Mouse (Mus musculus) hindbrain, embryonic 13.5 days (tissue): ENCODE data around the gene Elobl. TPM values are rescaled to one million over a fixed set of nuclear protein-coding genes. Genes with fewer than 3 reads are reported as not detected.
"Not testable (repeated sequence)": the region's sequence is repeated elsewhere in the genome, so short reads cannot be mapped to it uniquely, and the experiment has no call there.

Experiments used
- ATAC-seq: fragments of 200-750 bp; cut with Nextera tagmentation; 2 replicates; pipeline ENCODE4 v1.8.0; 2017; ENCODE audit warnings: moderate TSS enrichment; ENCODE audit not compliant: low FRiP score
- H3K27ac ChIP-seq: fragments of 300-500 bp; sonication (generic); 2 replicates; pipeline ENCODE4 v1.5.1; 2015; ENCODE audit warnings: inconsistent platforms, mild to moderate bottlenecking, moderate library complexity
- H3K27me3 ChIP-seq: fragments of 300-500 bp; sonication (generic); 2 replicates; pipeline ENCODE4 v1.6.1; 2015; ENCODE audit warnings: mild to moderate bottlenecking, inconsistent platforms
- H3K36me3 ChIP-seq: fragments of 300-500 bp; sonication (generic); 2 replicates; pipeline ENCODE4 v1.6.1; 2015; ENCODE audit warnings: mild to moderate bottlenecking, inconsistent platforms
- H3K4me1 ChIP-seq: fragments of 300-500 bp; sonication (generic); replicated peaks from 2 replicates; pipeline ENCODE4 v1.6.1; 2015; ENCODE audit warnings: inconsistent platforms
- H3K4me2 ChIP-seq: fragments of 300-500 bp; sonication (generic); 2 replicates; pipeline ENCODE4 v1.6.1; 2015; ENCODE audit warnings: inconsistent platforms, mild to moderate bottlenecking, moderate library complexity
- H3K4me3 ChIP-seq: fragments of 300-500 bp; sonication (generic); 2 replicates; pipeline ENCODE4 v1.5.1; 2015; ENCODE audit warnings: mild to moderate bottlenecking, inconsistent platforms
- H3K9ac ChIP-seq: fragments of 300-500 bp; sonication (generic); 2 replicates; pipeline ENCODE4 v1.6.1; 2015; ENCODE audit warnings: mild to moderate bottlenecking, inconsistent platforms
- H3K9me3 ChIP-seq: fragments of 300-500 bp; sonication (generic); 2 replicates; pipeline ENCODE4 v1.6.1; 2016; ENCODE audit warnings: inconsistent platforms
- WGBS: fragments of 180-500 bp; shearing (Covaris S2); methylation state at CpG from one replicate; pipeline ENCODE4 v1.1.7; 2015; 5-methylcytosine and 5-hydroxymethylcytosine counted together
- polyA plus RNA-seq: library from polyadenylated mRNA; unstranded; fragments of >200 nt; fragmentation: Nextera tagmentation; extraction: Ambion mirVana; gene quantifications from 2 replicates; pipeline ENCODE4 v1.2.1, GENCODE M21; 2015

Gene Elobl
- polyA plus RNA-seq, 1 experiment from 2014 or later, result not detected

DNA sequence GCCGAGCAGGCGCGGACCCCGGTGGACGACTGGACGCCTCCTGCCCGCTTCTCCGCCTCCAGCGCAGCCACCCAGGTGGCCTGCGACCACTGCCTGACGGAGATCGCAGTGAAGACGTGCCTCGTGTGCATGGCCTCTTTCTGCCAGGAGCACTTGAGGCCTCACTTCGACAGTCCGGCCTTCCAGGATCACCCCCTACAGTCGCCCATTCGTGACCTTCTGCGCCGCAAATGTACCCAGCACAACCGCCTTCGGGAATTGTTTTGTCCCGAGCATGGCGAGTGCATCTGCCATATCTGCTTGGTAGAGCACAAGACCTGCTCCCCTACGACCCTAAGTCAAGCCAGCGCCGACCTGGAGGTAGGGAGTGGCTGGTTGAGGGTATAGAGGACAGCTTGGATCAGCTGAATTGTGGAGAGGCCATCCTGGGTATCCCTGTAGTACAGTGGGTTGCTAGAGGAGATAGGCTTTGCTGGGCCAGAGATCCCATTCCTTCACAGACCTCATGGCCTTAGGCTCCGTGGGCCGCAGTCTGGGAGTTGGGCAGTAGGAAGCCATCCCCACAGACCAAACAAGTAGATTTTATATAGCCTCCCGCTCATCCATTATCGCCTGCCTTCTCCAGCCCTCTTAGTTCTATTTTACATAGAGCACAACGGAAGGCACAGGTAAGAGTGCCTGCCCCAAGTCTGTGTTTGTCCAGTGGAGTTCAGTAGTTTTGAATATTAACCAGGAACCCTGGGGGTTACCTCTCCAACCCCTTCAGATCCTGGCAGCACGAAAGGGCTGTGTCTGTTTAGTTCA is 33.2 kb upstream of the Elobl start:
- H3K4me2 ChIP-seq, result peak overlapping the region; percentile 51
- WGBS, result 29% methylated on average over 33 of the region's 33 CpGs
- ATAC-seq, result 0 out of 2 replicates have a peak, but pooled peaks have one; percentile 13

DNA sequence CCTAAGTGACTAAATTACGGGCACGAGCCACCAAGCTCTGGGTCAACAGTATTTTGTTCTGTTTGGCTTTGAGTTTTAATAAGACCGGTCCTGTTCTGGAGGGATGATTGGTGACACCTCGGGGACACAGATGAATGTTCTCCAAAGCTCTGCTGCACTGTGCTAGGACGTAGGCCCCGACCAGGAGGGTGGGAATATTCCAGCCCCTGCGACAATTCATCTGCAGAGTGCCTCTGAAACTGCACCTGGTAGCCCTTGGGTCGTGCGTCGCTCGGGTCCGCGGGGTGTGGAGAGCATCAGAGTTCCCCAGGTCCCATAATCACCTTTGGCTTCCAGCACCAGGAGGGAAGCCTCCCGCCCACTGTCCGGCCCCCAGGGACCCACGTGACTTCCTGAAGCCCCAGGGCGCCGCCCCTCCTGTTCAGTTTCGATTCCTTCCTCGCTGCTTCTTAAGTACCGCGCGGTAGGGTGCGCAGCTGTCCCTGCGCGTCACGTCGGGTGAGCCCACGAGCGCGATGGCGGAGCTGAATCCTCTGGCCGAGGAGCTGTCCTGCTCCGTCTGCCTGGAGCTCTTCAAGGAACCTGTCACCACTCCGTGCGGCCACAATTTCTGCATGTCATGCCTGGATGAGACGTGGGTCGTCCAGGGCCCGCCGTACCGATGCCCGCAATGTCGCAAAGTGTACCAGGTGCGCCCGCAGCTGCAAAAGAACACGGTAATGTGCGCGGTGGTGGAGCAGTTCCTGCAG is 32.4 kb upstream of the Elobl start, which contains the start of gene Trim25:
Gene Trim25 (plus strand): TSS at position 403 of the 749 bp plus-strand sequence.
- Histone ChIP-seq H3K4me1 (peaks cover 7% of the 10 kb centered on the region; the same call in 1 of the 2 replicates), H3K4me3 (peak within 1 kb of the TSS; percentile 40), H3K27ac (no peak within 1 kb of the TSS), H3K4me2 (peak within 1 kb of the TSS; percentile 51), H3K36me3 (no peaks in the 10 kb centered on the region), H3K9ac (peak within 1 kb of the TSS; percentile 60), H3K27me3 (peaks cover 24% of the 10 kb centered on the region), H3K9me3 (no peaks in the 10 kb centered on the region)
- 2% methylated on average over 48 of the region's 48 CpGs for WGBS
- ATAC-seq, result peak; percentile 28; the same call in 1 of the 2 replicates

More for the DNA sequence above, 33.2 kb upstream of the Elobl start:
- peak overlapping the region; percentile 60 for H3K9ac ChIP-seq
- H3K4me1 ChIP-seq, result peaks cover 7% of the 10 kb centered on the region; the same call in 1 of the 2 replicates
- H3K4me3 ChIP-seq, result peak overlapping the region; percentile 40
- H3K9me3 ChIP-seq, result no peaks in the 10 kb centered on the region
- peaks cover 24% of the 10 kb centered on the region for H3K27me3 ChIP-seq
- H3K36me3 ChIP-seq, result no peaks in the 10 kb centered on the region
- no peak overlapping the region for H3K27ac ChIP-seq

DNA sequence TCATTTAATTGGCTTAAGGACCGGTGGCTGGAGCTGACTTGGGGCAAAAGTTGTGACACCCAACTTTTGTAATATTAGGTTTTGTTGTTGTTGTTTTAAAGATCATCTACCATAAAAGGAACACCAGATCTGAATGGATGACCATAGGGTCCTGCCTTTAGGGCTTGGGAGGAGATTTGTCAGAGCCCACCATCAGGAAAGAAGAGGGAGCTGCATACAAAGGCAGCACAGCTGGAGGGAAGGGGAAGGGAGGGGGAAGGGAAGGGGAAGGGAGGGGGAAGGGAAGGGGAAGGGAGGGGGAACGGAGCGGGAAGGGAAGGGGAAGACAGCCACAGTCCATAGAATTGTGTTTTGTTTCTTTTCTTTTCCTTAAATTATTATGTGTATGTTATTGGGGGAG is 31.7 kb upstream of the Elobl start:
- ATAC-seq, result no peak

DNA sequence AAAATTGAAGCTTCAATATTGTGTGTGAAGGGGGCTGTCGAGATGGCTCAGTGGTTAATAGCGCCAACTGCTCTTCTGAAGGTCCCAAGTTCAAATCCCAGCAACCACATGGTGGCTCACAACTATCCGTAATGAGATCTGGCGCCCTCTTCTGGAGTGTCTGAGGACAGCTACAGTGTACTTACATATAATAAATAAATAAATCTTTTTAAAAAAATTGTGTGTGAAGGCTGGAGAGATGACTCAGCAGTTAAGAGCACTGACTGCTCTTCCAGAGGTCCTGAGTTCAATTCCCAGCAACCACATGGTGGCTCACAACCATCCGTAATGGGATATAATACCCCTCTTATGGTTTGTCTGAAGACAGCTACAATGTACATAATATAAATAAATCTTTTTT is 30.6 kb upstream of the Elobl start:
- H3K9ac ChIP-seq, result not testable (repeated sequence)
- 89% methylated on average over 5 of the region's 5 CpGs for WGBS

More for the DNA sequence above, 31.7 kb upstream of the Elobl start:
- Histone ChIP-seq H3K4me2 (no peak overlapping the region), H3K4me1 (peaks cover 7% of the 10 kb centered on the region; the same call in 1 of the 2 replicates), H3K27me3 (peaks cover 24% of the 10 kb centered on the region), H3K9me3 (no peaks in the 10 kb centered on the region), H3K27ac (no peak overlapping the region), H3K4me3 (no peak overlapping the region), H3K36me3 (no peaks in the 10 kb centered on the region), H3K9ac (no peak overlapping the region)
- 9% methylated on average over 3 of the region's 3 CpGs for WGBS

DNA sequence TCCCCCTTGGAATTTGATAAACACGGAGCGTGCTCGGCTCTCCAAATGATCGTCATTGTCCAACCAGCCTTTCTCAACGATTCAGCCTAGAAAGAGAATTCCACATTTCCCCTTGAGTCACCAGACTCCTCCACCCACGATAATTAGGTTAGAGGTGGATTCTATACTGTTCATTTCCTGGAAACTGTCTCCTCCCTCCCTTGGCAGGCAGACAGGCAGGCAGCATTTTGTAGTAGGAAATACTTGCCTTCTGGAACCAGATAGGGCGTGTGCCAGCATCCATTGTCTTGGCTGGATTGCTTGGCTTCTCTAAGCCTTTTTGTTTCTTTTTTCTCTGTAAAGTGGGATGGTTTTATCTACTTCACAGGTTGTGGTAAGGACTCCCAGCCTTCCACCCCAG is 29.7 kb upstream of the Elobl start:
- no peak for ATAC-seq
- Histone ChIP-seq H3K9ac (no peak overlapping the region), H3K4me3 (no peak overlapping the region), H3K4me2 (no peak overlapping the region), H3K9me3 (no peaks in the 10 kb centered on the region), H3K27me3 (peaks cover 24% of the 10 kb centered on the region), H3K36me3 (peaks cover under 1% of the 10 kb centered on the region; the same call in 1 of the 2 replicates), H3K4me1 (peaks cover 7% of the 10 kb centered on the region; the same call in 1 of the 2 replicates), H3K27ac (no peak overlapping the region)
- WGBS, result 80% methylated on average over 7 of the region's 7 CpGs

More for the DNA sequence above, 30.6 kb upstream of the Elobl start:
- H3K4me3 ChIP-seq, H3K9me3 ChIP-seq, H3K4me2 ChIP-seq, H3K27ac ChIP-seq, H3K36me3 ChIP-seq, ATAC-seq, H3K4me1 ChIP-seq: not testable (repeated sequence)
- peaks cover 24% of the 10 kb centered on the region for H3K27me3 ChIP-seq

DNA sequence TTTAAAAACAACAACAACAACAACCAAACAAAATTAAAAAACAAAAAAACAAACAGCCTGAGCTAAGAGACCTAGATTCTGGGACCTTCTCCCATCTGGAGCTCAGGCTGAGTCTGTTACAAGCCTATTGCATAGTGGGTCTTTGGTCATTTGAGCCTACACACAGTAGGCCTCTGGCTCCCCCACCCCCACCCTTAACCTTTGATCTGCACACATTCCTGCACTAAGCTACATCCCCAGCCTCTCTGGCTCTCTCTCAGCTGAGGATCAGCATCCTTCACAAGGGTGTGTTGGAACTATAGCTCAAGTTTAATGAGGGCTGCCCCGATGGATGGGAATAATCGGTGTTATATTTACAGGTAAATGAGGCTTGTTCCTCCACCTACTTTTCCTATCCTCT is 28.9 kb upstream of the Elobl start:
- Histone ChIP-seq H3K9me3 (no peaks in the 10 kb centered on the region), H3K4me2 (no peak overlapping the region), H3K9ac (no peak overlapping the region), H3K4me1 (peaks cover 7% of the 10 kb centered on the region; the same call in 1 of the 2 replicates), H3K36me3 (peaks cover 7% of the 10 kb centered on the region), H3K27me3 (peaks cover 23% of the 10 kb centered on the region), H3K4me3 (no peak overlapping the region), H3K27ac (no peak overlapping the region)
- ATAC-seq, result no peak
- WGBS, result 94% methylated on average over 2 of the region's 2 CpGs

DNA sequence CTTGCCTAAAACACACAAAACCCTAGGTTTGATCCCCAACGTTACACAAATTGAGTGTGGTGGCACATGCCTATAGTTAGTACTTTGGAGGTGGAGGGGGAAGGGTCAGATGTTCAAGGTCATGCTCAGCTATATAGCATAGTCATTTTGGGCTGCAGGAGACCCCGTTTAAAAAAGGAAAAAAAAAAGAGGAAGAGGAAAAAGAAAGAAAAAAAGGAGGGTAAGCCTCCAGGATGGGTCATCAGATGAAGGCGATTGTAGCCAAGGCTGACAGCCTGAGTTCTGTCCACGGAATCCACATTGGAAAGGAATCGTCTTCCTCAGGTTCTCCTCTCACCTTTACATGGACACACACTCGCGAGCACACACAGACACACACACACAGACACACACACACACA is 27.8 kb upstream of the Elobl start:
- H3K36me3 ChIP-seq, result peaks cover 10% of the 10 kb centered on the region
- WGBS, result 89% methylated on average over 7 of the region's 7 CpGs
- no peaks in the 10 kb centered on the region for H3K9me3 ChIP-seq
- no peak overlapping the region for H3K4me2 ChIP-seq
- H3K4me1 ChIP-seq, result peaks cover 4% of the 10 kb centered on the region; the same call in 1 of the 2 replicates
- peaks cover 12% of the 10 kb centered on the region for H3K27me3 ChIP-seq
- no peak for ATAC-seq
- H3K9ac ChIP-seq, result no peak overlapping the region
- no peak overlapping the region for H3K4me3 ChIP-seq
- H3K27ac ChIP-seq, result no peak overlapping the region

DNA sequence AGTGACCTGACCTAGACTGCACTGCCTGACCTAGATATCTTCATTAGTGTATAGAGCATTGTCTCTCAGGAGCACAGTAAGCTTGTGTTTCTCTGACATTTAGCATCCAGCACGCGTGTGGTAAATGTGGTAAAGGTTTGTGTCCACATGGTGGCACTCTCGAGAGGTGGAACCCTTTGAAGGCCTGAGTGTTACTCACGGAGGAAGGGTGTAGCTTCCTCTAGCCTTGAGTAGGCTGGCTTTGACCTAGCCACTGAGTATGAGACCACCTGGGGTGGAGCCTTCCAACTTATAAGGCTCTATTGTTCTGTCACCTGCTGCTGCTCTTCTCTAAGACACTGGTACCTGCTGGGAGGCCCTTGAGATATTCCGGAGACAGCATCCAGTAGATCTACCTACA is 26.9 kb upstream of the Elobl start:
- Histone ChIP-seq H3K4me1 (no peaks in the 10 kb centered on the region), H3K9me3 (no peaks in the 10 kb centered on the region), H3K27me3 (peaks cover 3% of the 10 kb centered on the region), H3K27ac (no peak overlapping the region), H3K4me3 (no peak overlapping the region), H3K9ac (no peak overlapping the region), H3K4me2 (no peak overlapping the region), H3K36me3 (peaks cover 12% of the 10 kb centered on the region)
- ATAC-seq, result no peak
- WGBS, result 17% methylated on average over 5 of the region's 5 CpGs

DNA sequence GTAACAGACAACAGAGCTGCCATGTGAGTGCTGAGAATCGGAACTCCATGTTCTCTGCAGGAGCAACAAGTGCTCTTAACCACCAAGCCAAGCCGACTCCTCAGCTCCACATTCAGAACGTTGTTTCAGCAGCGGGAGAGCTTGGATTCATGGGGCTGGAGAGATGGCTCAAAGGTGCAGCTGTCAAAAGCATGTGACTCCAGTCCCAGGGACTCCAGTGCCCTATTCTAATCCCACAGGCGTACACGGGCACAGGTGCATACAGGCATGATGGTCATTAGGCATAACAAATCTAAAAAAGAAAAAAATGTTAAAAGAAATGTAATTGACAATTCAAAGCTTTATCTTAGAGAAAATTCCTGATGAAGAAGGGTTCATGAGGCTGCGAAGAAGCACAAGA is 26.5 kb upstream of the Elobl start:
- WGBS, result 56% methylated on average over 7 of the region's 7 CpGs
- H3K27ac ChIP-seq, result no peak overlapping the region

DNA sequence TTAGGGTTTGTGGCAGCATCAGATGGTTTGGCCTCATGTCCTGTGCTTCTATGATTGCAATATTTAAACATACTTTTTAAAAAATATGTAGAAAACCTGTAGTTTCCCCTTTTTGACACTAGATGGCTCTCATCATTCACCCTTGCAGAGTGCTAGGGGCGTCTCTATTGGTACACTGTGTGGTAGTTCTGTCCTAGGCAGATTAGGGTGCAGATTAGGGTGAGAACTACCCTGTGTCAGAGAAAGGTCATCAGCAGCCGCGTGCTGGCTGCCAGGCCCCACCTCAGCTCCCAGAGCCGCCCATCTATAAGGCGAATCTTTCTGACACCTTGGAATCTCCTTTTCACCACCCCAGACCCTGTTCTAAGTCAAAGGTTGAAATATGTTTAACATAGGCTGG is 22.8 kb upstream of the Elobl start:
- Histone ChIP-seq H3K36me3 (peaks cover 46% of the 10 kb centered on the region), H3K9ac (no peak overlapping the region), H3K4me1 (no peaks in the 10 kb centered on the region), H3K4me3 (no peak overlapping the region), H3K27me3 (no peaks in the 10 kb centered on the region), H3K27ac (no peak overlapping the region), H3K4me2 (no peak overlapping the region), H3K9me3 (no peaks in the 10 kb centered on the region)
- ATAC-seq, result no peak
- 78% methylated on average over 5 of the region's 5 CpGs for WGBS

More for the DNA sequence above, 26.5 kb upstream of the Elobl start:
- Histone ChIP-seq H3K36me3 (peaks cover 16% of the 10 kb centered on the region), H3K27me3 (no peaks in the 10 kb centered on the region), H3K4me2 (no peak overlapping the region), H3K9me3 (no peaks in the 10 kb centered on the region), H3K9ac (no peak overlapping the region), H3K4me1 (no peaks in the 10 kb centered on the region), H3K4me3 (no peak overlapping the region)
- no peak for ATAC-seq

DNA sequence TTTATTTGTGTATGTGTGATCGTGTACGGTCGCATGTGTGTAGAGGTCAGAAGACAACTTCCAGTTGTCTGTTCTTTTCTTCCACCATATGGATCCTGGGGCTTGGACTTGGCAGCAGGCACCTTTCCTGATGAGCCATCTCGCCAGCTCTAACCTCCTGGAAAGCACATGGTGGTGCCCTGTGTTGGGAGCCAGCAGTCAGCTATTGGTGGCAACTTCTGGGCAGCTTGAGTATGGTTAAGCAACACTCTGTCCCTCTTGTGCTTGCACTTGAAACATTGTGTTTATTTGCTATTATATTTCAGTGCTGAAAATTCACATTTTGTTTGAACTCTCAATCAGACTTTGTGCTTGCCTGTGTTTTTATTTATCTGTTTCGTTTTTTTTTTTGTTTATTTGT is 22.2 kb upstream of the Elobl start:
- Histone ChIP-seq H3K27me3 (no peaks in the 10 kb centered on the region), H3K27ac (no peak overlapping the region), H3K4me2 (no peak overlapping the region), H3K9me3 (no peaks in the 10 kb centered on the region), H3K4me1 (no peaks in the 10 kb centered on the region), H3K4me3 (no peak overlapping the region), H3K36me3 (peaks cover 51% of the 10 kb centered on the region), H3K9ac (no peak overlapping the region)
- WGBS, result 80% methylated on average over 5 of the region's 5 CpGs
- no peak for ATAC-seq

DNA sequence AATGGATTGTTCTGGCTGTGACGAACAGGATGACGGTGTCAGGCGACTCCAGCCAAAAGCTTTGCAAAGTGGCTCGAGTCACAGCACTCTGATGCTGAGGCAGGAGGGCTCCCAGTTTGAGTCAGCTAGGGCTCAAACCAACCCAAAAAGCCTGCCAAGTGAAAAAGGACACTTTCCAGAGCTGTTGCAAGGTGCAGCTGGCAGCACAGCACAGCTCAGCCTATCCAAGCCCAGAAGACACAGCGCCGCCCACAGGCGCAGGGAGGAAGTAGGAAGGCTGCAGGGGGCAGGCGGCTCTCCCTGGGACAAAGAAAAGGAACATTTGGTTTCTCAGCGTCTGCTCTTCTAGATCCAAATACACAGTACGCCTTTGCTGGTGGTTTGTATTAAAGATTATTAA is 19.9 kb upstream of the Elobl start:
- no peak overlapping the region for H3K9ac ChIP-seq
- no peak overlapping the region for H3K4me3 ChIP-seq
- H3K27me3 ChIP-seq, result no peaks in the 10 kb centered on the region
- H3K27ac ChIP-seq, result no peak overlapping the region
- no peak overlapping the region for H3K4me2 ChIP-seq
- no peaks in the 10 kb centered on the region for H3K4me1 ChIP-seq
- no peak for ATAC-seq
- H3K9me3 ChIP-seq, result no peaks in the 10 kb centered on the region
- peaks cover 74% of the 10 kb centered on the region for H3K36me3 ChIP-seq
- WGBS, result 84% methylated on average over 10 of the region's 10 CpGs
